Mouse (Mus musculus) myocyte (in vitro differentiated cells): ENCODE measurements around the gene Primpol.

ENCODE experiments used
- POLR2A ChIP-seq: IDR thresholded peaks from one replicate; pipeline ENCODE4 v1.6.1; 2011; ENCODE audit warnings: low read depth, mild to moderate bottlenecking, control low read depth, moderate library complexity; ENCODE audit not compliant: insufficient read length
- TCF12 ChIP-seq: IDR thresholded peaks from one replicate; pipeline ENCODE4 v1.6.1; 2011; ENCODE audit warnings: mild to moderate bottlenecking, control low read depth; ENCODE audit not compliant: poor library complexity, insufficient read depth, severe bottlenecking

- TF ChIP-seq POLR2A: no peak
- no peak for TF ChIP-seq TCF12
These were observed 77.3 kb downstream of the Primpol start for GRCm38 (mm10) chr8:46539701-46540100.
